Mouse (Mus musculus) forebrain, embryonic 11.5 days (tissue): Measurements from ENCODE around the gene Scyl2. TPM values are rescaled to one million over a fixed set of nuclear protein-coding genes. Genes with fewer than 3 reads are reported as not detected.

Source experiments
- ATAC-seq: fragments of 200-750 bp; cut with Nextera tagmentation; replicated peaks from 2 replicates; pipeline ENCODE4 v1.8.0; 2017; ENCODE audit warnings: moderate TSS enrichment; ENCODE audit not compliant: low FRiP score
- DNase-seq: peaks from one replicate; pipeline ENCODE4 v3.0.0-alpha.2; 2017; ENCODE audit warnings: low spot score
- H3K27ac ChIP-seq: fragments of 300-500 bp; sonication (generic); 2 replicates; pipeline ENCODE4 v1.5.1; 2014; ENCODE audit warnings: low read depth, low read length
- H3K27me3 ChIP-seq: fragments of 300-500 bp; sonication (generic); 2 replicates; pipeline ENCODE4 v1.6.1; 2014; ENCODE audit warnings: mild to moderate bottlenecking, low read length, mixed read lengths; ENCODE audit not compliant: control insufficient read depth, insufficient read depth
- H3K36me3 ChIP-seq: fragments of 300-500 bp; sonication (generic); 2 replicates; pipeline ENCODE4 v1.6.1; 2014; ENCODE audit warnings: mild to moderate bottlenecking, low read length, moderate library complexity, mixed read lengths; ENCODE audit not compliant: control insufficient read depth, insufficient read depth
- H3K4me1 ChIP-seq: fragments of 300-500 bp; sonication (generic); replicated peaks from 2 replicates; pipeline ENCODE4 v1.6.1; 2014; ENCODE audit warnings: low read length, mixed read lengths; ENCODE audit not compliant: control insufficient read depth, insufficient read depth
- H3K4me2 ChIP-seq: fragments of 300-500 bp; sonication (generic); 2 replicates; pipeline ENCODE4 v1.6.1; 2014; ENCODE audit warnings: low read depth, mild to moderate bottlenecking, low read length, moderate library complexity, mixed read lengths; ENCODE audit not compliant: severe bottlenecking
- H3K4me3 ChIP-seq: fragments of 300-500 bp; sonication (generic); 2 replicates; pipeline ENCODE4 v1.5.1; 2014; ENCODE audit warnings: low read depth, low read length
- H3K9ac ChIP-seq: fragments of 300-500 bp; sonication (generic); 2 replicates; pipeline ENCODE4 v1.6.1; 2014; ENCODE audit warnings: low read length
- H3K9me3 ChIP-seq: fragments of 300-500 bp; sonication (generic); 2 replicates; pipeline ENCODE4 v1.6.1; 2016; ENCODE audit warnings: low read length, mixed read lengths; ENCODE audit not compliant: control insufficient read depth
- WGBS: fragments of 180-500 bp; shearing (Covaris S2); extraction: QIAGEN DNeasy Blood & Tissue Kit; methylation state at CpG from one replicate; pipeline ENCODE4 v1.1.7; 2014; 5-methylcytosine and 5-hydroxymethylcytosine counted together
- polyA plus RNA-seq: library from polyadenylated mRNA; unstranded; fragments of >200 nt; fragmentation: Nextera tagmentation; extraction: Ambion mirVana; gene quantifications from 2 replicates; pipeline ENCODE4 v1.2.1, GENCODE M21; 2014

The Scyl2 gene
- polyA plus RNA-seq, 1 experiment from 2014 or later = 13.9 TPM

- Histone ChIP-seq H3K27me3 (no peaks in the 10 kb centered on the region), H3K27ac (no peak overlapping the region), H3K9me3 (no peaks in the 10 kb centered on the region), H3K36me3 (no peaks in the 10 kb centered on the region), H3K4me1 (no peaks in the 10 kb centered on the region), H3K9ac (no peak overlapping the region), H3K4me3 (no peak overlapping the region), H3K4me2 (no peak overlapping the region)
- DNase-seq (no peak), ATAC-seq (no peak)
- 86% methylated on average over 4 of the region's 4 CpGs for WGBS
Measured at GRCm38 (mm10) chr10:89597275-89597674, 88.8 kb downstream of the Scyl2 start.

- no peak for DNase-seq
- Histone ChIP-seq H3K9ac (no peak overlapping the region), H3K36me3 (no peaks in the 10 kb centered on the region), H3K27me3 (no peaks in the 10 kb centered on the region), H3K9me3 (no peaks in the 10 kb centered on the region), H3K4me2 (no peak overlapping the region), H3K4me3 (no peak overlapping the region), H3K27ac (no peak overlapping the region), H3K4me1 (no peaks in the 10 kb centered on the region)
- WGBS = 84% methylated on average over 5 of the region's 5 CpGs
- no peak for ATAC-seq
Measured at GRCm38 (mm10) chr10:89595935-89596334, 90.2 kb downstream of the Scyl2 start.

- no peaks in the 10 kb centered on the region for H3K9me3 ChIP-seq
Measured at GRCm38 (mm10) chr10:89595514-89595913, 90.6 kb downstream of the Scyl2 start.

GRCm38 (mm10) chr10:89594309-89594708 is 91.8 kb downstream of the Scyl2 start:
- H3K9me3 ChIP-seq = no peaks in the 10 kb centered on the region
- no peak for ATAC-seq
- H3K4me3 ChIP-seq = no peak overlapping the region
- H3K36me3 ChIP-seq = no peaks in the 10 kb centered on the region
- H3K9ac ChIP-seq = no peak overlapping the region
- no peaks in the 10 kb centered on the region for H3K4me1 ChIP-seq
- 89% methylated on average over 4 of the region's 4 CpGs for WGBS
- no peaks in the 10 kb centered on the region for H3K27me3 ChIP-seq
- H3K27ac ChIP-seq = no peak overlapping the region
- H3K4me2 ChIP-seq = no peak overlapping the region
- DNase-seq = no peak

More at GRCm38 (mm10) chr10:89595514-89595913, 90.6 kb downstream of the Scyl2 start:
- Histone ChIP-seq H3K27me3 (no peaks in the 10 kb centered on the region), H3K27ac (no peak overlapping the region), H3K4me2 (no peak overlapping the region), H3K36me3 (no peaks in the 10 kb centered on the region), H3K9ac (no peak overlapping the region), H3K4me1 (no peaks in the 10 kb centered on the region), H3K4me3 (no peak overlapping the region)
- ATAC-seq = no peak
- WGBS = 71% methylated on average over 1 of the region's 1 CpGs
- no peak for DNase-seq

GRCm38 (mm10) chr10:89592797-89593196 is 93.3 kb downstream of the Scyl2 start:
- no peaks in the 10 kb centered on the region for H3K9me3 ChIP-seq
- WGBS = 56% methylated on average over 4 of the region's 4 CpGs
- H3K4me2 ChIP-seq = no peak overlapping the region
- no peak overlapping the region for H3K4me3 ChIP-seq
- no peaks in the 10 kb centered on the region for H3K4me1 ChIP-seq
- H3K9ac ChIP-seq = no peak overlapping the region
- DNase-seq = no peak
- no peak overlapping the region for H3K27ac ChIP-seq
- no peaks in the 10 kb centered on the region for H3K27me3 ChIP-seq
- ATAC-seq = no peak; the same call in 1 of the 2 replicates
- no peaks in the 10 kb centered on the region for H3K36me3 ChIP-seq

GRCm38 (mm10) chr10:89589877-89590276 is 96.2 kb downstream of the Scyl2 start:
- no peaks in the 10 kb centered on the region for H3K27me3 ChIP-seq
- no peaks in the 10 kb centered on the region for H3K9me3 ChIP-seq
- 97% methylated on average over 1 of the region's 1 CpGs for WGBS
- DNase-seq (no peak), ATAC-seq (no peak)
- no peaks in the 10 kb centered on the region for H3K36me3 ChIP-seq
- no peak overlapping the region for H3K27ac ChIP-seq
- H3K4me2 ChIP-seq = no peak overlapping the region
- H3K4me1 ChIP-seq = no peaks in the 10 kb centered on the region
- no peak overlapping the region for H3K4me3 ChIP-seq
- no peak overlapping the region for H3K9ac ChIP-seq

Other genes starting within 250 kb of the Scyl2 start
- gene Gas2l3, start 242.3 kb downstream of the Scyl2 start, polyA plus RNA-seq = 12.5 and 12.8 TPM in 2 replicates
- gene Nr1h4, start 152.7 kb downstream of the Scyl2 start, polyA plus RNA-seq = not detected in 2 replicates
- gene Slc17a8, start 65.0 kb downstream of the Scyl2 start, polyA plus RNA-seq = 0.28 and 0.36 TPM in 2 replicates
- 34.9 and 39.9 TPM in 2 replicates for gene Actr6, start 46.0 kb upstream of the Scyl2 start, polyA plus RNA-seq
- 32.4 and 39.2 TPM in 2 replicates for gene Uhrf1bp1l, start 58.7 kb upstream of the Scyl2 start, polyA plus RNA-seq
- 15.0 and 17.3 TPM in 2 replicates for gene Anks1b, start 187.2 kb upstream of the Scyl2 start, polyA plus RNA-seq